Mouse (Mus musculus): ENCODE measurements at regions not wholly inside any gene's neighbourhood (a gene's known extent, or its start where the extent isn't known, plus 50 kb on each side); places are given as distances from the start of the nearest gene placed in this dataset.

GRCm38 (mm10) chr5:28696966-28697365, 229.9 kb upstream of the Shh start:
- no peak overlapping the region for H3K4me3 ChIP-seq (replicated peaks; ENCODE audit: low read depth, low read length)
- H3K27ac ChIP-seq (replicated peaks; ENCODE audit: low read depth, low read length), result no peak overlapping the region
- no peaks in the 10 kb centered on the region for H3K4me1 ChIP-seq (ENCODE audit: control insufficient read depth, insufficient read depth, low read length)
- no peaks in the 10 kb centered on the region for H3K27me3 ChIP-seq (ENCODE audit: control insufficient read depth, insufficient read depth, low read length)
- 52% methylated on average over 3 of the region's 3 CpGs for WGBS
- no peaks in the 10 kb centered on the region for H3K36me3 ChIP-seq (ENCODE audit: control insufficient read depth, insufficient read depth, low read length)
- ATAC-seq (ENCODE audit: low FRiP score, low TSS enrichment), result no peak
- no peak overlapping the region for H3K9ac ChIP-seq (replicated peaks; ENCODE audit: low read length)
- no peak overlapping the region for H3K4me2 ChIP-seq (ENCODE audit: low read length)
- H3K9me3 ChIP-seq (ENCODE audit: control insufficient read depth, low read length), result no peaks in the 10 kb centered on the region
- peak; percentile 55 for DNase-seq

GRCm38 (mm10) chr5:28690110-28690509, 223.1 kb upstream of the Shh start:
- no peak overlapping the region for H3K27ac ChIP-seq (replicated peaks; ENCODE audit: low read depth, low read length)
- no peak overlapping the region for H3K9ac ChIP-seq (replicated peaks; ENCODE audit: low read length)
- H3K4me2 ChIP-seq (ENCODE audit: low read length), result no peak overlapping the region
- no peak overlapping the region for H3K4me3 ChIP-seq (replicated peaks; ENCODE audit: low read depth, low read length)
- WGBS, result 85% methylated on average over 6 of the region's 6 CpGs
- ATAC-seq (ENCODE audit: low FRiP score, low TSS enrichment), result no peak
- H3K4me1 ChIP-seq (ENCODE audit: control insufficient read depth, insufficient read depth, low read length), result no peaks in the 10 kb centered on the region
- DNase-seq, result no peak
- no peaks in the 10 kb centered on the region for H3K27me3 ChIP-seq (ENCODE audit: control insufficient read depth, insufficient read depth, low read length)
- H3K9me3 ChIP-seq (ENCODE audit: control insufficient read depth, low read length), result no peaks in the 10 kb centered on the region
- no peaks in the 10 kb centered on the region for H3K36me3 ChIP-seq (ENCODE audit: control insufficient read depth, insufficient read depth, low read length)

DNA sequence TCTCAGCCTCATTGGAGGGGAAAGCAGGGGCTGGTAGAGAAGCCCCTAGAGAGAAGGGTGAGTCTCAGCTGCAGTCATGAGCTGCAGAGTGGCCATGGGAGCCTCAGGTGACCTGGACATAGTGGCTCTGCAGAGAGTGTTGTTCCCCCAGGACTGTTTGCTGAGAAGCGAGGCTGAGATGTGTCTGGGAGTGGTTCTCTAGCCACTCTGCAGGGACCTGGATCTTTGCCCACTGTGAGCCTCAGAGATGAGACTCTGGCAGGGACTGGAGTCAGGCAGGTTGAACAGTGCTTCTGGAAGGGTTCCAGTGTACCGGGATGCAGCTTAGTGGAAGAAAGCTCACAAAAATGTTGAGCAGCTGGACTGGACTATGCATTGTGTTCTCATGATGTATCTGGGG, 222.6 kb upstream of the Shh start:
- 74% methylated on average over 2 of the region's 2 CpGs for WGBS
- H3K4me2 ChIP-seq (ENCODE audit: low read length), result no peak overlapping the region
- ATAC-seq (ENCODE audit: low FRiP score, low TSS enrichment) (no peak), DNase-seq (peak; percentile 24)
- H3K4me1 ChIP-seq (ENCODE audit: control insufficient read depth, insufficient read depth, low read length), result no peaks in the 10 kb centered on the region
- H3K27ac ChIP-seq (replicated peaks; ENCODE audit: low read depth, low read length), result no peak overlapping the region
- no peaks in the 10 kb centered on the region for H3K36me3 ChIP-seq (ENCODE audit: control insufficient read depth, insufficient read depth, low read length)
- no peaks in the 10 kb centered on the region for H3K27me3 ChIP-seq (ENCODE audit: control insufficient read depth, insufficient read depth, low read length)
- H3K9ac ChIP-seq (replicated peaks; ENCODE audit: low read length), result no peak overlapping the region
- no peak overlapping the region for H3K4me3 ChIP-seq (replicated peaks; ENCODE audit: low read depth, low read length)
- H3K9me3 ChIP-seq (ENCODE audit: control insufficient read depth, low read length), result no peaks in the 10 kb centered on the region

DNA sequence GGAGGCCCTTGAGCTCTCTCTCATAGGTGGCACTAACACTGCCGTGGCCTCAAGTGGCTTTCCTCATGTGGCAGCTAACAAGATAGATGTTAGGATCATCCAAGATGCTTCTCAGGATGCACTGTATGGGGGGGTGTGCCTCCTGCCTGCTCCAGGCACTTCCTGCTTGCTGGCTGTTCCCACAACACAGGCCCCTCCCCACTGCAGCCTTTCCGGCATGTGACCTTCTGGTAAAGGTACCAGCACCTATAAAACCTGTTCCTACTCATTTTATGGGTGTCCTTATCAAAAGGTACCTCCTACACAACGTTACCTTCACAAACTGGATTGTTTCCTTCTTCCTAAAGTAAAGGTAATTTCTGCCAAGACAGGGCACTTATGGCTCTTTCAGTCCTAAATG, 222.1 kb upstream of the Shh start:
- no peak overlapping the region for H3K4me3 ChIP-seq (replicated peaks; ENCODE audit: low read depth, low read length)
- ATAC-seq (ENCODE audit: low FRiP score, low TSS enrichment), result no peak
- no peak overlapping the region for H3K4me2 ChIP-seq (ENCODE audit: low read length)
- no peak for DNase-seq
- no peak overlapping the region for H3K9ac ChIP-seq (replicated peaks; ENCODE audit: low read length)
- no peaks in the 10 kb centered on the region for H3K27me3 ChIP-seq (ENCODE audit: control insufficient read depth, insufficient read depth, low read length)
- H3K4me1 ChIP-seq (ENCODE audit: control insufficient read depth, insufficient read depth, low read length), result no peaks in the 10 kb centered on the region
- no peaks in the 10 kb centered on the region for H3K36me3 ChIP-seq (ENCODE audit: control insufficient read depth, insufficient read depth, low read length)
- 86% methylated on average over 3 of the region's 3 CpGs for WGBS
- no peaks in the 10 kb centered on the region for H3K9me3 ChIP-seq (ENCODE audit: control insufficient read depth, low read length)
- no peak overlapping the region for H3K27ac ChIP-seq (replicated peaks; ENCODE audit: low read depth, low read length)

GRCm38 (mm10) chr5:28682821-28683220, 215.8 kb upstream of the Shh start:
- ATAC-seq (ENCODE audit: low FRiP score, low TSS enrichment) (no peak), DNase-seq (no peak)
- Histone ChIP-seq H3K27me3 (ENCODE audit: control insufficient read depth, insufficient read depth, low read length) (no peaks in the 10 kb centered on the region), H3K9ac (replicated peaks; ENCODE audit: low read length) (no peak overlapping the region), H3K27ac (replicated peaks; ENCODE audit: low read depth, low read length) (no peak overlapping the region), H3K4me3 (replicated peaks; ENCODE audit: low read depth, low read length) (no peak overlapping the region), H3K4me1 (ENCODE audit: control insufficient read depth, insufficient read depth, low read length) (no peaks in the 10 kb centered on the region), H3K9me3 (ENCODE audit: control insufficient read depth, low read length) (no peaks in the 10 kb centered on the region), H3K4me2 (ENCODE audit: low read length) (no peak overlapping the region), H3K36me3 (ENCODE audit: control insufficient read depth, insufficient read depth, low read length) (no peaks in the 10 kb centered on the region)
- WGBS, result 86% methylated on average over 6 of the region's 6 CpGs

DNA sequence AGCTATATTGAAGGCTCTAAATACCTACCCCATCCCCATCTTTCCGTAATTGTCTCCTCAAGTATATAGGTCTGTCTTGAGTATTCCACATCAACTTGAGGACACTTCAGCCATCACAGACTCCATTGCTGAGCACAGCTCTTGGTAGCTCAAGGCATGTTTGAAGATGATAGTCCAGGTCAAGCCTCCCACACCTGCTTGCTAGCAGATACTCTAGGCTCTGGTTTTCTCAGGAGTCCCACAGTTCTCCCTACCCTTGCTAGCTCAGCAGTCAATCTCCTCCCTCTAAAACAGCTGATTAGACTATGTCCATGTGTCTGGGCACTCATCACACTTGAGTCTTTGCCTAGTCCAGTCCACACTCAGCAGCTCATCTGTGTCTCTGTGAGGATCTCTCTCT, 213.3 kb upstream of the Shh start:
- no peaks in the 10 kb centered on the region for H3K9me3 ChIP-seq (ENCODE audit: control insufficient read depth, low read length)

GRCm38 (mm10) chr5:28679761-28680160, 212.7 kb upstream of the Shh start:
- no peaks in the 10 kb centered on the region for H3K9me3 ChIP-seq (ENCODE audit: control insufficient read depth, low read length)
- WGBS, result 58% methylated on average over 1 of the region's 1 CpGs
- no peaks in the 10 kb centered on the region for H3K4me1 ChIP-seq (ENCODE audit: control insufficient read depth, insufficient read depth, low read length)
- H3K36me3 ChIP-seq (ENCODE audit: control insufficient read depth, insufficient read depth, low read length), result no peaks in the 10 kb centered on the region
- no peak overlapping the region for H3K27ac ChIP-seq (replicated peaks; ENCODE audit: low read depth, low read length)
- H3K4me2 ChIP-seq (ENCODE audit: low read length), result no peak overlapping the region
- peak; percentile 49 for DNase-seq
- no peak for ATAC-seq (ENCODE audit: low FRiP score, low TSS enrichment)
- H3K27me3 ChIP-seq (ENCODE audit: control insufficient read depth, insufficient read depth, low read length), result no peaks in the 10 kb centered on the region
- no peak overlapping the region for H3K4me3 ChIP-seq (replicated peaks; ENCODE audit: low read depth, low read length)
- no peak overlapping the region for H3K9ac ChIP-seq (replicated peaks; ENCODE audit: low read length)

More for the DNA sequence above, 213.3 kb upstream of the Shh start:
- H3K27me3 ChIP-seq (ENCODE audit: control insufficient read depth, insufficient read depth, low read length), result no peaks in the 10 kb centered on the region
- H3K4me1 ChIP-seq (ENCODE audit: control insufficient read depth, insufficient read depth, low read length), result no peaks in the 10 kb centered on the region
- no peaks in the 10 kb centered on the region for H3K36me3 ChIP-seq (ENCODE audit: control insufficient read depth, insufficient read depth, low read length)
- H3K4me2 ChIP-seq (ENCODE audit: low read length), result no peak overlapping the region
- DNase-seq, result no peak
- no peak for ATAC-seq (ENCODE audit: low FRiP score, low TSS enrichment)
- WGBS, result 92% methylated on average over 1 of the region's 1 CpGs
- H3K9ac ChIP-seq (replicated peaks; ENCODE audit: low read length), result no peak overlapping the region
- no peak overlapping the region for H3K4me3 ChIP-seq (replicated peaks; ENCODE audit: low read depth, low read length)
- H3K27ac ChIP-seq (replicated peaks; ENCODE audit: low read depth, low read length), result no peak overlapping the region

DNA sequence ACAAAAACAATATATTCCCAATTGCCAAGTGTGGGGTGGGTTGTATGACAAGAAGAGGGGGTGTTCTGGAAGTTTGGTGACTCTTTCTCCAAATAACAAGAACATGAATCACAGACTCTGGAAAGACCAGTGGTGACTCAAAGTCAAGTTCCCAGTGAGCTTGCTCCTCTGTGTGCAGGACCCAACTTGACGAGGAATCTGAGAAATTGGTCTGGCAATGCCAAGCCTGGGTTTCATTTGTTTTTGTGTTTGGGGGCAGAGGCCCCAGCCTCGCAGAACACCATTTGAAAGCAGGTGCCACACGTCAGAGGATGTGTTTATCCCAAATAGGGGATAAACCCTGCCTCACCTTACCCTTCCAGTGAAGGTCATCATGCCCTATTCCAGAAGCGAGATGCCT, 163.1 kb upstream of the Shh start:
- no peak for ATAC-seq (ENCODE audit: low FRiP score, low TSS enrichment)
- H3K27ac ChIP-seq (replicated peaks; ENCODE audit: low read depth, low read length), result no peak overlapping the region
- H3K27me3 ChIP-seq (ENCODE audit: control insufficient read depth, insufficient read depth, low read length), result no peaks in the 10 kb centered on the region
- 84% methylated on average over 4 of the region's 4 CpGs for WGBS
- H3K4me1 ChIP-seq (ENCODE audit: control insufficient read depth, insufficient read depth, low read length), result no peaks in the 10 kb centered on the region
- H3K9ac ChIP-seq (replicated peaks; ENCODE audit: low read length), result no peak overlapping the region
- H3K4me3 ChIP-seq (replicated peaks; ENCODE audit: low read depth, low read length), result no peak overlapping the region
- no peaks in the 10 kb centered on the region for H3K36me3 ChIP-seq (ENCODE audit: control insufficient read depth, insufficient read depth, low read length)
- no peak overlapping the region for H3K4me2 ChIP-seq (ENCODE audit: low read length)
- H3K9me3 ChIP-seq (ENCODE audit: control insufficient read depth, low read length), result no peaks in the 10 kb centered on the region
- no peak for DNase-seq

DNA sequence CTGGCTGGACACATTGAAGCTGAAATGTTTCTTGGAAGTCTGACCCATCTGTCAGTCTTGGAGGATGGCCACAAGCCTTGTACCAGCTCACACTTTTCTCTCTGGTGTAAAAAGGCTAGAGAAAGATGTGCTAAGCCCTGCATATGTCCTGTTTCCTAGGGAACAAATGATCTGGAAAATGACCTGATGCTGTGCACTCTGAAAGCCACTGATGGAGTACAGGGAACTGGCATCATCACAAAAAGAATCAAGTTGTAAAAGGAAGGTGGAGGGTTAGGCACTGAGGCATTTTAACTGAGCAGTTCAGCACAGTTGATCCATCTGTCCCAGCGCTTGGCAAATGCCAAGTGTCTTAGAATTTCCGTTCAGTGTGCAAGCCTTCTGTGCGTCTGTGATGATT, 144.8 kb upstream of the Shh start:
- no peak for DNase-seq
- Histone ChIP-seq H3K36me3 (ENCODE audit: control insufficient read depth, insufficient read depth, low read length) (no peaks in the 10 kb centered on the region), H3K4me3 (replicated peaks; ENCODE audit: low read depth, low read length) (no peak overlapping the region), H3K4me2 (ENCODE audit: low read length) (no peak overlapping the region), H3K27ac (replicated peaks; ENCODE audit: low read depth, low read length) (no peak overlapping the region), H3K9me3 (ENCODE audit: control insufficient read depth, low read length) (no peaks in the 10 kb centered on the region), H3K9ac (replicated peaks; ENCODE audit: low read length) (no peak overlapping the region), H3K4me1 (ENCODE audit: control insufficient read depth, insufficient read depth, low read length) (no peaks in the 10 kb centered on the region), H3K27me3 (ENCODE audit: control insufficient read depth, insufficient read depth, low read length) (no peaks in the 10 kb centered on the region)
- 91% methylated on average over 3 of the region's 3 CpGs for WGBS
- no peak for ATAC-seq (ENCODE audit: low FRiP score, low TSS enrichment)

Data from midbrain, embryonic 14.5 days (tissue).